Mouse (Mus musculus) limb, embryonic 14.5 days (tissue): ENCODE data around the gene Ginm1. TPM values are rescaled to one million over a fixed set of nuclear protein-coding genes. Genes with fewer than 3 reads are reported as not detected.

Experiments
- ATAC-seq: fragments of 200-750 bp; cut with Nextera tagmentation; 2 replicates; pipeline ENCODE4 v1.8.0; 2017; ENCODE audit warnings: low read depth, moderate number of reproducible peaks, moderate TSS enrichment; ENCODE audit not compliant: low FRiP score
- DNase-seq: peaks from one replicate; pipeline ENCODE4 v3.0.0-alpha.2; 2015; ENCODE audit warnings: low spot score
- H3K27ac ChIP-seq: fragments of 300-500 bp; sonication (generic); replicated peaks from 2 replicates; pipeline ENCODE4 v1.5.1; 2014; ENCODE audit warnings: low read depth, mild to moderate bottlenecking, low read length, moderate library complexity, mixed read lengths
- H3K27me3 ChIP-seq: fragments of 300-500 bp; sonication (generic); 2 replicates; pipeline ENCODE4 v1.6.1; 2014; ENCODE audit warnings: low read length, mixed read lengths; ENCODE audit not compliant: control insufficient read depth, insufficient read depth
- H3K36me3 ChIP-seq: fragments of 300-500 bp; sonication (generic); 2 replicates; pipeline ENCODE4 v1.6.1; 2014; ENCODE audit warnings: mild to moderate bottlenecking, low read length, moderate library complexity, mixed read lengths; ENCODE audit not compliant: control insufficient read depth, insufficient read depth
- H3K4me1 ChIP-seq: fragments of 300-500 bp; sonication (generic); 2 replicates; pipeline ENCODE4 v1.6.1; 2014; ENCODE audit warnings: antibody characterized with exemption, low read length, mixed read lengths; ENCODE audit not compliant: control insufficient read depth, insufficient read depth
- H3K4me2 ChIP-seq: fragments of 300-500 bp; sonication (generic); replicated peaks from 2 replicates; pipeline ENCODE4 v1.6.1; 2014; ENCODE audit warnings: low read depth, mild to moderate bottlenecking, low read length, moderate library complexity; ENCODE audit not compliant: severe bottlenecking
- H3K4me3 ChIP-seq: fragments of 300-500 bp; sonication (generic); replicated peaks from 2 replicates; pipeline ENCODE4 v1.5.1; 2014; ENCODE audit warnings: low read length
- H3K9ac ChIP-seq: fragments of 300-500 bp; sonication (generic); 2 replicates; pipeline ENCODE4 v1.6.1; 2014; ENCODE audit warnings: mild to moderate bottlenecking, low read depth, low read length, moderate library complexity; ENCODE audit not compliant: severe bottlenecking
- H3K9me3 ChIP-seq: fragments of 300-500 bp; sonication (generic); 2 replicates; pipeline ENCODE4 v1.6.1; 2016; ENCODE audit warnings: low read length; ENCODE audit not compliant: control insufficient read depth
- POLR2A ChIP-seq: fragments of 200-500 bp; IDR thresholded peaks from 2 replicates; pipeline ENCODE4 v1.8.0; 2012; ENCODE audit warnings: inconsistent platforms, mild to moderate bottlenecking, moderate library complexity, borderline replicate concordance; ENCODE audit not compliant: insufficient read depth, insufficient read length; ENCODE audit errors: extremely low read depth
- WGBS: fragments of 180-500 bp; shearing (Covaris S2); extraction: QIAGEN DNeasy Blood & Tissue Kit; methylation state at CpG from one replicate; pipeline ENCODE4 v1.1.7; 2014; 5-methylcytosine and 5-hydroxymethylcytosine counted together
- polyA plus RNA-seq, 2 experiments: library from polyadenylated mRNA; depleted of rRNA in 1 of 2; stranded (reverse) in 1 of 2; unstranded in 1 of 2; fragments of >200 nt; fragmentation: Nextera tagmentation in 1 of 2; extraction: Ambion mirVana in 1 of 2; gene quantifications; 2 replicates each; pipeline versions ENCODE4 v1.2.1 to v1.2.3; 2012 to 2014

Gene Ginm1
- polyA plus RNA-seq, 2 experiments, result 49.2 to 86.2 TPM

DNA sequence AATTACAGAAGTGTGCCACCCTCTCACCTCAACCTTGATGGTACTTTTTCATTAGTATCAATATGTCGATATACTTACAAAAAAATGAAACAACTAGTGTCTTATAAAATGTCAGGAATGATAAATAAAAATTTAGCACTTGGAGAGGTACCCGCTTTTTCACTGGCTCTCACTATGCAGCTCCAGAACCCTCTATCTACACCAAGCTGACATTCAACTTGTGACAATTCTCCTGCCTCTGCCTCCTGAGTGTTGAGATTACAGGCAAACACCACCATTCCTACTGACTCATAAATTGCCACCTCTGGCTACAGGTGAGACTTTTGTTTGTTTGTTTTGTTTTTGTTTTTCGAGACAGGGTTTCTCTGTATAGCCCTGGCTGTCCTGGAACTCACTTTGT lies 11.4 kb downstream of the Ginm1 start:
- no peaks in the 10 kb centered on the region for H3K27me3 ChIP-seq
- ATAC-seq, result 0 out of 2 replicates have a peak, but pooled peaks have one; percentile 35
- no peak for TF ChIP-seq POLR2A
- peak overlapping the region; percentile 79 for H3K4me2 ChIP-seq
- peak overlapping the region; percentile 81; the same call in 1 of the 2 replicates for H3K9ac ChIP-seq
- no peaks in the 10 kb centered on the region for H3K9me3 ChIP-seq
- H3K27ac ChIP-seq, result no peak overlapping the region
- H3K36me3 ChIP-seq, result peaks cover 18% of the 10 kb centered on the region
- no peak for DNase-seq
- H3K4me1 ChIP-seq, result no peaks in the 10 kb centered on the region
- WGBS, result 49% methylated on average over 3 of the region's 3 CpGs
- H3K4me3 ChIP-seq, result peak overlapping the region; percentile 98

DNA sequence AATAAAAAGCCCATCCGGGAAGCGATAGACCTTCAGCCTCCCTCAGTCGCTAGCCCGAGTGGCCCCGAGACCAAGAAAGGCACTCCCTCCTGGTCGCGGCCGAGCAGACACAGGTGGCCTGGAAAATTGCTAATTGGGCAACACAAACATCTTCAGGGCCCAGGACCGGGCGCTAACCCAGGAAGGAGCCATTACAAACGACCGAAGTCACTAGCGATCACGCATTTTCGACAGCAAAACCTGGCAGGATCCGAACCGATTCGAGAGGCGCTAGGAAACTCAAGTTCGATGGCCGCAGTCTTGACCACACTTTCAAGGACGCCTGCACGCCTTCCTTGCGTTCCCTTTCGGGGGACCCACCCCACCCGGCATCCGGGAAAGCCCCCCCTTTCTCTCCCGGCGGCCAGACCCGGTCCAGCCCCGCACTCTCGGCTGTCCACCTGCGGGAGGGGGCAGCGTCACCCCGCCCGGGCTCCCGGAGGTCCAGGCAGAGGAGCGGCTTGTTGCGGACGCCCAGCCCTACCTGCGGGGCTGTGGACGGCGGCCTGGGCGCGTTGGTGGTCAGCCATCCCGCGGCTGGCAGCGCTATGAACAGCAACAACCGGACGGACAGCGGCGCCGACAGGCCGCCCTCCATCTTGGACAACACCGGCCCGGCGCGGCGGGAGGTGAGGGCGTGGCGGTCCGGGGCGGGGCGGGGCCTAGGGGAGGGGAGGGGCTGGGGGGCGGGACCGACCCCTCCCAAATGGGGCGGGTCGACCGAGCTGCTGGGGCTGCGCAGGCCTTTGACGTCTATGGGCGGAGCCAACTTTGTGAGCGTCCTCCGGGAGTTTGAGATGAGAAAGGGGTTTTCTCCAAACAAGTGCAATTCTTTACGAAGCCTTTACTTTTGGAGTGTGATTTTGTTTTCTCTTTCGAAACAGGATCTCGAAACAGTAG lies 12.1 kb downstream of the Ginm1 start:
- Histone ChIP-seq H3K9me3 (no peaks in the 10 kb centered on the region), H3K4me3 (peak overlapping the region; percentile 98), H3K4me2 (peak overlapping the region; percentile 79), H3K27ac (no peak overlapping the region), H3K9ac (peak overlapping the region; percentile 81), H3K27me3 (no peaks in the 10 kb centered on the region), H3K36me3 (peaks cover 18% of the 10 kb centered on the region), H3K4me1 (no peaks in the 10 kb centered on the region)
- under 1% methylated on average over 53 of the region's 77 CpGs for WGBS
- ATAC-seq (peak; percentile 97), DNase-seq (peak; percentile 89)
- peak; percentile 73; the same call in 1 of the 2 replicates for TF ChIP-seq POLR2A

DNA sequence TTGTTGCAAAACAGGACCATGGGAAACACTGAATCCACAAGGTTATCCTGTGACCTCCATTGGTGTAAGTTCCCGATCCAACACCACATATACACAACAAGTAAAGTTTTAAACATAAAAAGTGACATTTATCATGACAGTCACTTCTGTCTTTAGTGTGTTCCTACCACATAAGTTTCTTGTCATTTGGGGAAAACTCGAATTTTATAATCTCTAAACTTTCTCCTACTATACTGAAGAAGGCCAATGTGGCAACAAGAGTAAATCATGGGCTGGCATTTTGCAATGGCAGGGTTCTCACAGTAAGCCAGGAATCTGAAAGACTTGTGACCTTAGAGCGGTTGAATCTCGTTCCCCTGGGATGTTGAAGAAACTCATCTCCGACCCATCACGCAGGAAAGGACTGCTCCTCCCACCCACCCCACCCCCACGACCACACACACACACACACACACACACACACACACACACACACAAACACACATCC lies 12.8 kb downstream of the Ginm1 start:
- Histone ChIP-seq H3K27ac (no peak overlapping the region), H3K36me3 (peaks cover 21% of the 10 kb centered on the region), H3K4me2 (peak overlapping the region; percentile 79), H3K4me3 (peak overlapping the region; percentile 98), H3K9ac (peak overlapping the region; percentile 81), H3K4me1 (no peaks in the 10 kb centered on the region), H3K27me3 (no peaks in the 10 kb centered on the region), H3K9me3 (no peaks in the 10 kb centered on the region)
- no peak for TF ChIP-seq POLR2A
- WGBS, result 18% methylated on average over 7 of the region's 7 CpGs
- ATAC-seq (no peak), DNase-seq (no peak)

DNA sequence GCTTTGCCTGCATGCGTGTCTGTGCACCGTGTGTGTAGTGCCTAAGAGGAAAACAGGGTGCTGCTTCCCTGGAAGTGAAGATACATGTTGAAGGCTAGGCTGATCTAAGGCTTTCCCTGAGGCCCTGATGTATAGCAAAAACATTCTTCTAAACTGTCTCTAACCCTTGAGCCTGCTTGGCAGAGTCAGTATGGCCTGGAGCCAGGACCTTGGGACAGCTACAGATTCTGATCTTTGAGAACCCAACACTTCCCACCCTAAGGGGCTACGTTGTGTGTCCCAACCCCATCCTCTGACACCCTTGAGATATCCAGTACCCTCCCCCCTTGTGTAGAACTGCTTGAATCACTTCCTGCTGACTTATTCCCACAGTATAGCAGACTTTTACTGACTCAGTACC lies 14.3 kb downstream of the Ginm1 start:
- WGBS, result 90% methylated on average over 3 of the region's 3 CpGs
- TF ChIP-seq POLR2A, result no peak
- Histone ChIP-seq H3K9me3 (no peaks in the 10 kb centered on the region), H3K9ac (no peak overlapping the region), H3K27ac (no peak overlapping the region), H3K4me1 (no peaks in the 10 kb centered on the region), H3K36me3 (peaks cover 31% of the 10 kb centered on the region), H3K4me2 (no peak overlapping the region), H3K27me3 (no peaks in the 10 kb centered on the region), H3K4me3 (no peak overlapping the region)
- DNase-seq (no peak), ATAC-seq (no peak)

DNA sequence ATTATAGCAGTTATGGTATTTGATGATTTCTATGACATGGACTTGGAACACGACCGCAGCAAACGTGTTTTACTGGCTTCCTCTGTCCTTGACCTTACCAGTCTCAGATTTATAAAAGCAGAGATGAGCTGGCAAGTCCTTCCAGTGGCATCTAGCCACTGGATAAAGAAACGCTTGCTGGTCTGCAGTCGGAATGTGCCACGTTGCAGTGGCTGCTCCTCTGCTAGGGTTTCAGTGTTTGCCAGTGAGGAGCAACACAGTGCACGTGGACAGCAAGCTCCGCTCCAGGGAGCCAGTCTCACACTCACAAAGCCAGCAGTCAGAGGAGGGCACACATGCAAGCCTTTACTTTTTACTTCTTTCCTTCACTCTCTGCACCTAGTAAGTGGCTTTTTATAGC lies 17.2 kb downstream of the Ginm1 start:
- ATAC-seq, result no peak
- no peak for DNase-seq
- H3K36me3 ChIP-seq, result peaks cover 59% of the 10 kb centered on the region

More for the DNA sequence above, 17.2 kb downstream of the Ginm1 start:
- Histone ChIP-seq H3K4me3 (no peak overlapping the region), H3K27ac (no peak overlapping the region), H3K27me3 (no peaks in the 10 kb centered on the region), H3K4me1 (no peaks in the 10 kb centered on the region), H3K9me3 (no peaks in the 10 kb centered on the region), H3K9ac (no peak overlapping the region), H3K4me2 (no peak overlapping the region)
- 94% methylated on average over 8 of the region's 8 CpGs for WGBS
- TF ChIP-seq POLR2A, result no peak
